Mouse (Mus musculus) neural tube, embryonic 11.5 days (tissue): ENCODE results near the gene Nol11. TPM values are rescaled to one million over a fixed set of nuclear protein-coding genes. Genes with fewer than 3 reads are reported as not detected.
"Not testable (repeated sequence)": the region's sequence is repeated elsewhere in the genome, so short reads cannot be mapped to it uniquely, and the experiment has no call there.

ENCODE experiments used
- ATAC-seq: fragments of 200-750 bp; cut with Nextera tagmentation; 2 replicates; pipeline ENCODE4 v1.8.0; 2017; ENCODE audit warnings: moderate number of reproducible peaks, mild to moderate bottlenecking, moderate TSS enrichment, moderate library complexity; ENCODE audit not compliant: insufficient read depth, low FRiP score, low TSS enrichment
- DNase-seq: peaks from one replicate; pipeline ENCODE4 v3.0.0-alpha.2; 2015; ENCODE audit warnings: low spot score
- H3K27ac ChIP-seq: fragments of 300-500 bp; sonication (generic); 2 replicates; pipeline ENCODE4 v1.5.1; 2014; ENCODE audit warnings: low read depth, mild to moderate bottlenecking, low read length
- H3K27me3 ChIP-seq: fragments of 300-500 bp; sonication (generic); 2 replicates; pipeline ENCODE4 v1.6.1; 2014; ENCODE audit warnings: mild to moderate bottlenecking, low read length, mixed read lengths; ENCODE audit not compliant: control insufficient read depth, insufficient read depth
- H3K36me3 ChIP-seq: fragments of 300-500 bp; sonication (generic); 2 replicates; pipeline ENCODE4 v1.6.1; 2014; ENCODE audit warnings: mild to moderate bottlenecking, low read length, moderate library complexity, mixed read lengths; ENCODE audit not compliant: control insufficient read depth, insufficient read depth
- H3K4me1 ChIP-seq: fragments of 300-500 bp; sonication (generic); 2 replicates; pipeline ENCODE4 v1.6.1; 2014; ENCODE audit warnings: low read length, mixed read lengths; ENCODE audit not compliant: control insufficient read depth, insufficient read depth
- H3K4me2 ChIP-seq: fragments of 300-500 bp; sonication (generic); 2 replicates; pipeline ENCODE4 v1.6.1; 2014; ENCODE audit warnings: low read depth, mild to moderate bottlenecking, moderate library complexity
- H3K4me3 ChIP-seq: fragments of 300-500 bp; sonication (generic); 2 replicates; pipeline ENCODE4 v1.5.1; 2014; ENCODE audit warnings: low read depth, low read length
- H3K9ac ChIP-seq: fragments of 300-500 bp; sonication (generic); 2 replicates; pipeline ENCODE4 v1.6.1; 2014; ENCODE audit warnings: mild to moderate bottlenecking, low read length
- H3K9me3 ChIP-seq: fragments of 300-500 bp; sonication (generic); 2 replicates; pipeline ENCODE4 v1.6.1; 2016; ENCODE audit warnings: low read length; ENCODE audit not compliant: control insufficient read depth
- WGBS: fragments of 180-500 bp; shearing (Covaris S2); extraction: QIAGEN DNeasy Blood & Tissue Kit; methylation state at CpG from one replicate; pipeline ENCODE4 v1.1.7; 2014; 5-methylcytosine and 5-hydroxymethylcytosine counted together
- polyA plus RNA-seq: library from polyadenylated mRNA; unstranded; fragments of >200 nt; fragmentation: Nextera tagmentation; extraction: Ambion mirVana; gene quantifications from 2 replicates; pipeline ENCODE4 v1.2.1, GENCODE M21; 2014

Nol11 gene
- polyA plus RNA-seq, 1 experiment from 2014 or later = 74.0 TPM

DNA sequence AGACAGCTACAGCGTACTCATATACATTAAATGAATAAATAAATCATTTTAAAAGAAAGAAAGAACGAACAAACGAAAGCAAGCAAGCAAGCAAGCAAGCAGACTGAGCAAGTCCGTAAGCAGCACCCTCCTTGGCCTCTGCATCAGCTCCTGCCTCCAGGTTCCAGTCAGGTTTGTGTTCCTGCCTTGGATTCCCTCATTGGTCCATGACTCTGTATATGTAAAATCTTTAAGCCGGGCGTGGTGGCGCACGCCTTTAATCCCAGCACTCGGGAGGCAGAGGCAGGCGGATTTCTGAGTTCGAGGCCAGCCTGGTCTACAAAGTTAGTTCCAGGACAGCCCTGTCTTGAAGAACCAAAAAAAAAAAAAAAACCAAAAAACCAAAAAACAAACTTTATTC, 45.2 kb downstream of the Nol11 start:
- not testable (repeated sequence) for H3K9ac ChIP-seq, H3K36me3 ChIP-seq, H3K4me3 ChIP-seq, H3K9me3 ChIP-seq, H3K4me1 ChIP-seq, DNase-seq, H3K4me2 ChIP-seq, H3K27ac ChIP-seq, ATAC-seq, H3K27me3 ChIP-seq
- 94% methylated on average over 11 of the region's 11 CpGs for WGBS

DNA sequence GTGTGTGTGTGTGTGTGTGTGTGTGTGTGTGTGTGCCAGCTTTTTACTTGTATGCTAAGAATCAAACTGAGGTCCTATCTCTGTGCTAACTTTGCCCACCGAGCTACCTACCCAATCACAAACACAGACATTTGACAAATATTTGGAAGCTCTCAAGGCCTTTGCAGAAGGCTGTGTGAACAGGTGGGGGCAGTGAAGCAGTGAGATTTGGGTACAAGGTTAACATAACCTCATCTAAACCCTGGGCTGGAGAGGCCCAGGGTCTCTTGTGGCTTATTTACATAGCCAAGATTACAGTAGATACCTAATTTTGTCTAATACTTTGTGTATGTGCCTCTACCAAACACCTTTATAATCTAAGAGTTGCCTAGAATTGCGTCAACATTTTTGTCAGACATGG, 46.8 kb downstream of the Nol11 start:
- Histone ChIP-seq H3K27ac (no peak overlapping the region), H3K36me3 (no peaks in the 10 kb centered on the region), H3K4me3 (no peak overlapping the region), H3K27me3 (no peaks in the 10 kb centered on the region), H3K4me2 (no peak overlapping the region), H3K9me3 (no peaks in the 10 kb centered on the region), H3K9ac (no peak overlapping the region), H3K4me1 (no peaks in the 10 kb centered on the region)
- 96% methylated on average over 2 of the region's 2 CpGs for WGBS
- DNase-seq (no peak), ATAC-seq (no peak)

DNA sequence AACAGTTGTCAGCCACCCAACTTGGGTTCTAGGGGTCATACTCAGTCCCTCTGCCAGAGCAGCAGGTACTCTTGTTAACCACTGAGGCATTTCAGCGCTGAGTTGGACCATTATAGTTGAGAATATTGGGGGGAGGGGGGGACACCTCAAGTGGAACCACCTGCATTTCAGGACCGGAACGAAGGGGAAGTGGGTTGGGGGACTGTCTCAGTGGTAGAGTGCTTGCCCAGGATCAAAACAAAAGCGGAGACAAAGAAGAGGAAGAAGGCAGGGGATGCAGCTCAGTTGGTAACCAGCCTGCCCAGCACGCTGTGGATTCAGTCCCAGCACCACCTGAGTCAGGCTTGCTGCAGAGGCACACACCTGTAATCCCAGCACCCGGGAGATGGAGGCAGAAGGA, 48.4 kb downstream of the Nol11 start:
- H3K4me2 ChIP-seq = no peak overlapping the region
- 34% methylated on average over 6 of the region's 6 CpGs for WGBS
- H3K27me3 ChIP-seq = no peaks in the 10 kb centered on the region
- no peaks in the 10 kb centered on the region for H3K4me1 ChIP-seq
- H3K27ac ChIP-seq = no peak overlapping the region
- H3K4me3 ChIP-seq = no peak overlapping the region
- no peaks in the 10 kb centered on the region for H3K36me3 ChIP-seq
- ATAC-seq (no peak), DNase-seq (no peak)
- no peak overlapping the region for H3K9ac ChIP-seq
- no peaks in the 10 kb centered on the region for H3K9me3 ChIP-seq

DNA sequence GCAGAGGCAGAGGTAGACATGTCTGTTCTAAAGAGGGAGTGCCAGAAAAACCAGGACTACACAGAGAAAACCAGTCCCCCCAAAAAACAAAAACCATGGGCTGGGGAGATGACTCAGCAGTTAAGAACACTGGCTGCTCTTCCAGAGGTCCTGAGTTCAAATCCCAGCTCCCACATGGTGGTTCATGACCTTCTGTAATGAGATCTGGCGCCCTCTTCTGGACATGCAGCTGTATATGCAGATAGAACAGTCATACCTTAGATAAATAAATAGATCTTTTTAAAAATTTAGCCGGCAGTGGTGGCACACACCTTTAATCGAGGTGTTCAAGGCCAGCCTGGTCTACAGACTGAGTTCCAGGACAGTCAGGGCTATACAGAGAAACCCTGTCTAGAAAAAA, 50.5 kb downstream of the Nol11 start:
- Histone ChIP-seq H3K27me3 (no peaks in the 10 kb centered on the region), H3K4me1 (no peaks in the 10 kb centered on the region), H3K36me3 (no peaks in the 10 kb centered on the region), H3K9me3 (no peaks in the 10 kb centered on the region), H3K9ac (no peak overlapping the region), H3K27ac (no peak overlapping the region), H3K4me3 (no peak overlapping the region), H3K4me2 (no peak overlapping the region)
- ATAC-seq (no peak), DNase-seq (no peak)
- WGBS = 88% methylated on average over 3 of the region's 3 CpGs

DNA sequence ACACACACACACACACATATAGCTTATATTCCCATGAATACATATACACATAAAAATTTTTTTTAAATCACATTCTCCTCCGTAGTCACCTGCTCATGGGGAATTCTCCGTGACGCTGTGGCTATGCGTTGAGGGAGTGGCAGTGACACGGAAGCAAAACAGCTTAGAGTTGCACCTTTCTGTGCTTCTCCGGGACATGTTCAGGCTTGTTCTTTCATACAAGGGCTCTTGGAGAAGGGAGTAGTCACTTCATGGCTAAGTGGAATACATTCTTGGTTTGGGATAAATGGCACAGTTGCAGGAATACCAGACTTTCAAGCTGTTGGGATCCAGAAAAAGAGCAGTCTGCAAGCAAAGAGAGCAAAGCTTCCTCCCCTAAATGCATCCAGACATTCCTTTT, 51.6 kb downstream of the Nol11 start:
- Histone ChIP-seq H3K27me3 (no peaks in the 10 kb centered on the region), H3K36me3 (no peaks in the 10 kb centered on the region), H3K9ac (no peak overlapping the region), H3K27ac (no peak overlapping the region), H3K4me3 (no peak overlapping the region), H3K4me2 (no peak overlapping the region), H3K4me1 (no peaks in the 10 kb centered on the region), H3K9me3 (no peaks in the 10 kb centered on the region)
- whole genome bisulfite sequencing = 92% methylated on average over 6 of the region's 6 CpGs
- DNase-seq (no peak), ATAC-seq (no peak)

DNA sequence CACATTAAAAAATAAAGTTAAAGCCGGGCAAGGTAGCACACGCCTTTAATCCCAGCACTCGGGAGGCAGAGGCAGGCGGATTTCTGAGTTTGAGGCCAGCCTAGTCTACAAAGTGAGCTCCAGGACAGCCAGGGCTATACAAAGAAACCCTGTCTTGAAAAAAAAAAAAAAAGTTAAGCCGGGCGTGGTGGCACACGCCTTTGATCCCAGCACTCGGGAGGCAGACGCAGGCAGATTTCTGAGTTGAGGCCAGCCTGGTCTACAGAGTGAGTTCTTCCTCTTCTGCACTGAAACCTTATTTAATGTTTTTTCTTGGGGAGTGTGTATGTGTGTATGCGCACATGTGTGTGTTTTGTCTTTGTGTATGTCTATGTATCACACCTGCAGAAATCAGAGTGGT, 52.7 kb downstream of the Nol11 start:
- not testable (repeated sequence) for H3K9ac ChIP-seq, H3K27me3 ChIP-seq, H3K4me2 ChIP-seq, H3K27ac ChIP-seq, H3K9me3 ChIP-seq, ATAC-seq, H3K36me3 ChIP-seq, H3K4me1 ChIP-seq, H3K4me3 ChIP-seq, DNase-seq
- 92% methylated on average over 10 of the region's 10 CpGs for WGBS

DNA sequence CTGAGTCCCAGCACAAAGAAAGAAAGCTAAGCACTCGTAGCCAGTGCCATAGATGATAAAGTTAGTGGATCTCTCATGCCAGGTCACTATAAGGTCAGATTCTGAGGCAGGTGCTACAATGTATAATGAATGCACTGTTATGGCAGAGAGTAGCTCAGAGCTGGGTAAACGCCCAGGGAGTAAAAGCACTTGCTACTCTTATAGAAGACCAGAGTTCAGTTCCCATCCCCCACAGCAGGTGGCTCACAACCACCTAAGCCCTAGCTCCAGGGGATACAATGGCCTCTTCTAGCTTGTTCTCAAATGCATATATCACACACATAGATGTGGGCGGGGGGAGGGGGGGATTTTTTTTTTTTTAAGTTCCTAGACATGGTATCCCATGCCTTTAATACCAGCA, 53.4 kb downstream of the Nol11 start:
- Histone ChIP-seq H3K4me3 (no peak overlapping the region), H3K27me3 (no peaks in the 10 kb centered on the region), H3K4me1 (no peaks in the 10 kb centered on the region), H3K9me3 (no peaks in the 10 kb centered on the region), H3K27ac (no peak overlapping the region), H3K9ac (no peak overlapping the region), H3K36me3 (no peaks in the 10 kb centered on the region), H3K4me2 (no peak overlapping the region)
- ATAC-seq (no peak), DNase-seq (no peak)
- WGBS = 50% methylated on average over 3 of the region's 3 CpGs

DNA sequence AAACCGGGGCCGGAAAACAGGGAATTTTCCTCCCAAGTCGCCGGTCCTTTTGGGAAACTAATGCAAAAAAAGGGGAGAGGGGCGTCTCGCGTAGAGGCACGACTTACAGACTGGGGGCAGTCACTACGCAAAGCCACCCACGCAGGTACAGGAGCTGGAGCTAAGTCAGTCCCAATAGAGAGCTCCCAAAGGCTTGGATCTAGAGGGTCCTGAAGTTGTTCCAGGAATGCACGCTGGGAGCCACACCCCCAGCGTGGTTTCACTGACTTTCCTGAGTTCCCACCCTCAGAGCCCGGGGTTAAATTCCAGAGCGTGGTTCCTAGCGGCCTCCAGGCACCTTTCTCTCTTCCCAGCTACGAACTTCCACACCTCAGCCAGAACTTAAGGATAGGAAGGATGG, 56.8 kb downstream of the Nol11 start:
- no peaks in the 10 kb centered on the region for H3K27me3 ChIP-seq
- no peak overlapping the region for H3K27ac ChIP-seq
- DNase-seq (no peak), ATAC-seq (peak; percentile 51; the same call in 1 of the 2 replicates)
- no peaks in the 10 kb centered on the region for H3K9me3 ChIP-seq
- peak overlapping the region; percentile 99 for H3K9ac ChIP-seq
- H3K4me3 ChIP-seq = peak overlapping the region; percentile 96
- no peaks in the 10 kb centered on the region for H3K36me3 ChIP-seq
- H3K4me1 ChIP-seq = peaks cover 9% of the 10 kb centered on the region
- peak overlapping the region; percentile 65 for H3K4me2 ChIP-seq
- under 1% methylated on average over 16 of the region's 16 CpGs for WGBS

DNA sequence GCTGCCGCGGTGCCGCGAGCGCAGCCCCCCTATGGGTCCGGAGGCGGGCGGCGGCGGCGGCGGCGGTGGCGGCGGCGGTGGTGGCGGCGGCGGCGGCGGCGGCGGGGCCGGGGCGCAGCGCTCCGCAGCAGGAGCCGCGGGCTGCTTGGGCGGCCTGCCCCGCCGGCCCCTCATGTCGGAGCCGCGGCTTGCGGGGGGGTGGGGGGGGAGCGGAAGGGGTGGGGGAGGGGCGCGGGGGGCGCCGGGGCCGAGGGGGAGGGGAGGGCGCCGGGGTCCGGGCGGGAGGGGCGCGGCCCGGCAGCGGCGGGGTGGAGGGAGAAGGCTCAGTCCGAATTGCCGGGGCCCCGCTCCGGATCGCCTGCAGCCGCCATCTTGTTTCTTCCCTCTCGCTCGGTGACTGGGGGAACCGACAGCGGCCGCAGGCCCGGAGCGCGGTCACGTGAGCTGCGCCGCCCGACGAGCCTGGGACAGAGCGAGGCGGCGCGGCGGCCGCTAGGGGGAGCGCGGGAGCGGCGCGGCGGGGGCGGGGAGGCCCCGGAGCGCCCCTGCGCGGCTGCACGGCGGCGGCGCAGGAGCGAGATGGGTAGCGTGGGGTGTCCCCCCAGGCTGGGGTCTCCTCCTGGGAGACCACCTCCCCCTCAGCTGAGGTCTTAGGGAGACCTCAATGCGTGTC, 57.3 kb downstream of the Nol11 start, which contains the start of gene Bptf:
Gene Bptf (minus strand): TSS at position 379 of the 673 bp plus-strand sequence.
- ATAC-seq (peak; percentile 97), DNase-seq (peak; percentile 94)
- Histone ChIP-seq H3K4me1 (peaks cover 9% of the 10 kb centered on the region), H3K4me2 (peak within 1 kb of the TSS; percentile 71), H3K27me3 (no peaks in the 10 kb centered on the region), H3K36me3 (no peaks in the 10 kb centered on the region), H3K4me3 (peak within 1 kb of the TSS; percentile 96), H3K9ac (peak within 1 kb of the TSS; percentile 99), H3K9me3 (no peaks in the 10 kb centered on the region), H3K27ac (peak within 1 kb of the TSS; percentile 98)
- 0% methylated on average over 3 of the region's 94 CpGs for WGBS
